Mouse (Mus musculus): ENCODE measurements around the gene Uchl4. TPM values are rescaled to one million over a fixed set of nuclear protein-coding genes. Genes with fewer than 3 reads are reported as not detected.
A peak's percentile ranks its signal among the peaks of the same experiment; 100 is the strongest.
"Not testable (repeated sequence)": the region's sequence is repeated elsewhere in the genome, so short reads cannot be mapped to it uniquely, and the experiment has no call there.

Gene Uchl4
- 1 to 10 TPM; 3.8 to 9.9 TPM for polyA plus RNA-seq (2017; shearing (Covaris generic))

- no peak for ATAC-seq
These were observed at the start of gene Uchl4 for GRCm38 (mm10) chr9:64234768-64235435. Gene Uchl4, plus strand, starts transcription at chr9:64235201.

- no peak for ATAC-seq
These were observed 41.1 kb upstream of the Uchl4 start for GRCm38 (mm10) chr9:64193879-64194278.

GRCm38 (mm10) chr9:64195554-64195953 is 39.4 kb upstream of the Uchl4 start:
- ATAC-seq = no peak

- ATAC-seq = no peak
These were observed 37.5 kb upstream of the Uchl4 start for GRCm38 (mm10) chr9:64197524-64197923.

GRCm38 (mm10) chr9:64198068-64198762 is 36.8 kb upstream of the Uchl4 start:
- ATAC-seq = no peak

GRCm38 (mm10) chr9:64198763-64199418 is 36.1 kb upstream of the Uchl4 start:
- not testable (repeated sequence) for ATAC-seq

- no peak for ATAC-seq
These were observed 35.1 kb upstream of the Uchl4 start for GRCm38 (mm10) chr9:64199897-64200296.

- ATAC-seq = no peak
These were observed 32.7 kb upstream of the Uchl4 start for GRCm38 (mm10) chr9:64202331-64202730.

GRCm38 (mm10) chr9:64202866-64203265 is 32.1 kb upstream of the Uchl4 start:
- ATAC-seq = no peak

- ATAC-seq = no peak
These were observed 27.4 kb upstream of the Uchl4 start for GRCm38 (mm10) chr9:64207509-64208084.

- ATAC-seq = no peak
These were observed 20.5 kb upstream of the Uchl4 start for GRCm38 (mm10) chr9:64214452-64214851.

GRCm38 (mm10) chr9:64216090-64216489 is 18.9 kb upstream of the Uchl4 start:
- no peak for ATAC-seq

GRCm38 (mm10) chr9:64216641-64217040 is 18.4 kb upstream of the Uchl4 start:
- ATAC-seq = no peak

GRCm38 (mm10) chr9:64217887-64218286 is 17.1 kb upstream of the Uchl4 start:
- ATAC-seq = no peak

GRCm38 (mm10) chr9:64219305-64219704 is 15.7 kb upstream of the Uchl4 start:
- no peak for ATAC-seq

- ATAC-seq = no peak
These were observed 15.1 kb upstream of the Uchl4 start for GRCm38 (mm10) chr9:64219772-64220420.

GRCm38 (mm10) chr9:64220603-64221002 is 14.4 kb upstream of the Uchl4 start:
- no peak for ATAC-seq

- no peak for ATAC-seq
These were observed 13.5 kb upstream of the Uchl4 start for GRCm38 (mm10) chr9:64221480-64221879.

- no peak for ATAC-seq
These were observed 12.9 kb upstream of the Uchl4 start for GRCm38 (mm10) chr9:64222098-64222497.

GRCm38 (mm10) chr9:64225805-64226204 is 9.2 kb upstream of the Uchl4 start:
- ATAC-seq = no peak

GRCm38 (mm10) chr9:64227736-64228135 is 7.3 kb upstream of the Uchl4 start:
- peak; percentile 53 for ATAC-seq

GRCm38 (mm10) chr9:64228972-64229371 is 6.0 kb upstream of the Uchl4 start:
- no peak for ATAC-seq

GRCm38 (mm10) chr9:64231171-64231570 is 3.8 kb upstream of the Uchl4 start:
- no peak for ATAC-seq

All from CD4-positive, CD25-positive, alpha-beta regulatory T cell, adult 4 months (primary cell).